Mouse (Mus musculus): ENCODE results near the gene Rcan1.

GRCm38 (mm10) chr16:92425875-92426274 is 44.8 kb downstream of the Rcan1 start:
- TF ChIP-seq CTCF (IDR thresholded peaks at IDR 0.05; ENCODE audit: insufficient read depth, low read length) (no peak), POLR2A (IDR thresholded peaks at IDR 0.05; ENCODE audit: borderline replicate concordance, extremely low read depth, low read depth, low read length) (no peak)

All from lung, adult 2 months (tissue).